Mouse (Mus musculus): Measurements from ENCODE around the gene Dapl1. TPM values are rescaled to one million over a fixed set of nuclear protein-coding genes. Genes with fewer than 3 reads are reported as not detected.

Dapl1 gene
- polyA plus RNA-seq (2015; fragmentation: Nextera tagmentation; extraction: Ambion mirVana): not detected in 2 replicates

GRCm38 (mm10) chr2:59484438-59484837 lies at the start of gene Dapl1:
Gene Dapl1, plus strand, starts transcription at chr2:59484653.

Other genes starting within 250 kb of the Dapl1 start
- 10.7 and 13.4 TPM in 2 replicates for gene Tanc1, start 127.4 kb downstream of the Dapl1 start, polyA plus RNA-seq (2015; fragmentation: Nextera tagmentation; extraction: Ambion mirVana)

All from spleen, postnatal 0 days (tissue).